Mouse (Mus musculus): Measurements from ENCODE around the gene Slc30a5. TPM values are rescaled to one million over a fixed set of nuclear protein-coding genes. Genes with fewer than 3 reads are reported as not detected.

Slc30a5 gene
- polyA plus RNA-seq, 1 experiment from 2014 or later, result 62.0 TPM

GRCm38 (mm10) chr13:100833640-100834002 is 394 bp upstream of the Slc30a5 start:
- Histone ChIP-seq H3K9me3 (replicated peaks; ENCODE audit: control insufficient read depth, low read length) (no peaks in the 10 kb centered on the region), H3K27me3 (ENCODE audit: control insufficient read depth, insufficient read depth, low read length) (no peaks in the 10 kb centered on the region), H3K4me2 (ENCODE audit: low read depth, low read length) (no peak overlapping the region; the same call in 1 of the 2 replicates), H3K9ac (replicated peaks; ENCODE audit: low read length) (no peak overlapping the region), H3K36me3 (replicated peaks; ENCODE audit: control insufficient read depth, insufficient read depth, low read depth, low read length) (no peaks in the 10 kb centered on the region), H3K4me3 (ENCODE audit: low read depth, low read length) (peak overlapping the region; percentile 96; the same call in 1 of the 2 replicates), H3K27ac (replicated peaks; ENCODE audit: low read depth, low read length) (no peak overlapping the region), H3K4me1 (ENCODE audit: control insufficient read depth, insufficient read depth, low read length) (peaks cover 2% of the 10 kb centered on the region; the same call in 1 of the 2 replicates)
- no peak for DNase-seq (ENCODE audit: low spot score)
- no peak for ATAC-seq (replicated peaks; ENCODE audit: insufficient number of reproducible peaks, low FRiP score, low TSS enrichment, low read depth)
- WGBS, result 58% methylated on average over 6 of the region's 6 CpGs

- WGBS, result 11% methylated on average over 8 of the region's 8 CpGs
- Histone ChIP-seq H3K9ac (replicated peaks; ENCODE audit: low read length) (peak overlapping the region; percentile 91), H3K27ac (replicated peaks; ENCODE audit: low read depth, low read length) (0 out of 2 replicates have a peak overlapping the region, but pooled peaks have one; percentile 81), H3K36me3 (replicated peaks; ENCODE audit: control insufficient read depth, insufficient read depth, low read depth, low read length) (no peaks in the 10 kb centered on the region), H3K4me3 (ENCODE audit: low read depth, low read length) (peak overlapping the region; percentile 96), H3K9me3 (replicated peaks; ENCODE audit: control insufficient read depth, low read length) (no peaks in the 10 kb centered on the region), H3K4me1 (ENCODE audit: control insufficient read depth, insufficient read depth, low read length) (peaks cover 2% of the 10 kb centered on the region; the same call in 1 of the 2 replicates), H3K27me3 (ENCODE audit: control insufficient read depth, insufficient read depth, low read length) (no peaks in the 10 kb centered on the region), H3K4me2 (ENCODE audit: low read depth, low read length) (peak overlapping the region; percentile 82)
- no peak for DNase-seq (ENCODE audit: low spot score)
- ATAC-seq (replicated peaks; ENCODE audit: insufficient number of reproducible peaks, low FRiP score, low TSS enrichment, low read depth), result no peak
These were observed 1.0 kb downstream of the Slc30a5 start for GRCm38 (mm10) chr13:100832188-100832587.

- 86% methylated on average over 6 of the region's 6 CpGs for WGBS
- Histone ChIP-seq H3K27ac (replicated peaks; ENCODE audit: low read depth, low read length) (no peak overlapping the region), H3K4me3 (ENCODE audit: low read depth, low read length) (no peak overlapping the region), H3K9me3 (replicated peaks; ENCODE audit: control insufficient read depth, low read length) (no peaks in the 10 kb centered on the region), H3K4me2 (ENCODE audit: low read depth, low read length) (no peak overlapping the region), H3K4me1 (ENCODE audit: control insufficient read depth, insufficient read depth, low read length) (peaks cover 2% of the 10 kb centered on the region; the same call in 1 of the 2 replicates), H3K9ac (replicated peaks; ENCODE audit: low read length) (no peak overlapping the region), H3K27me3 (ENCODE audit: control insufficient read depth, insufficient read depth, low read length) (no peaks in the 10 kb centered on the region), H3K36me3 (replicated peaks; ENCODE audit: control insufficient read depth, insufficient read depth, low read depth, low read length) (no peaks in the 10 kb centered on the region)
- ATAC-seq (replicated peaks; ENCODE audit: insufficient number of reproducible peaks, low FRiP score, low TSS enrichment, low read depth) (no peak), DNase-seq (ENCODE audit: low spot score) (no peak)
These were observed 2.1 kb downstream of the Slc30a5 start for GRCm38 (mm10) chr13:100831123-100831522.

GRCm38 (mm10) chr13:100825627-100826410 is 7.4 kb downstream of the Slc30a5 start:
- Histone ChIP-seq H3K4me2 (ENCODE audit: low read depth, low read length) (no peak overlapping the region), H3K27me3 (ENCODE audit: control insufficient read depth, insufficient read depth, low read length) (no peaks in the 10 kb centered on the region), H3K9me3 (replicated peaks; ENCODE audit: control insufficient read depth, low read length) (no peaks in the 10 kb centered on the region), H3K9ac (replicated peaks; ENCODE audit: low read length) (no peak overlapping the region), H3K27ac (replicated peaks; ENCODE audit: low read depth, low read length) (no peak overlapping the region), H3K36me3 (replicated peaks; ENCODE audit: control insufficient read depth, insufficient read depth, low read depth, low read length) (peaks cover 3% of the 10 kb centered on the region), H3K4me1 (ENCODE audit: control insufficient read depth, insufficient read depth, low read length) (no peaks in the 10 kb centered on the region), H3K4me3 (ENCODE audit: low read depth, low read length) (no peak overlapping the region)
- 91% methylated on average over 9 of the region's 9 CpGs for WGBS
- DNase-seq (ENCODE audit: low spot score) (no peak), ATAC-seq (replicated peaks; ENCODE audit: insufficient number of reproducible peaks, low FRiP score, low TSS enrichment, low read depth) (no peak)

DNA sequence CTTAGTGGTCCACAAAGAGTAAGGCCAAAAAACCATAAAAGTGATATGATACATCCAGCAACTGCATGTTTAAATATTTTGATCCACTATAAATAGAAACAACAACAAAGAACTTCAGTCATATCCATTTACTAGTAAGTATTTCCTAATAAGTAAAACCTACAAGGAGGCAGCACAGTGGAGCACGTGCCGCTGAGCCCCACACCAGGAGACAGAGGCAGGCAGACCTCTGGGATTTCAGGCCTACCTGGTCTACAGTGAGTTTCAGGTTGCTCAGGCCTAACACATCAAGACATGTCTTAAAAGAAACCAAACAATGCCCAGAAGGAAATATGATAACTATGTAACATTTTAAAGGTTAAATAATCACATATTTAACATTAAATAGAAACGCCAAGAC is 8.3 kb downstream of the Slc30a5 start:
- DNase-seq (ENCODE audit: low spot score) (no peak), ATAC-seq (replicated peaks; ENCODE audit: insufficient number of reproducible peaks, low FRiP score, low TSS enrichment, low read depth) (no peak)
- WGBS, result 92% methylated on average over 3 of the region's 3 CpGs
- peaks cover 3% of the 10 kb centered on the region for H3K36me3 ChIP-seq (replicated peaks; ENCODE audit: control insufficient read depth, insufficient read depth, low read depth, low read length)
- H3K27ac ChIP-seq (replicated peaks; ENCODE audit: low read depth, low read length), result no peak overlapping the region
- H3K9me3 ChIP-seq (replicated peaks; ENCODE audit: control insufficient read depth, low read length), result no peaks in the 10 kb centered on the region
- no peak overlapping the region for H3K9ac ChIP-seq (replicated peaks; ENCODE audit: low read length)
- no peaks in the 10 kb centered on the region for H3K4me1 ChIP-seq (ENCODE audit: control insufficient read depth, insufficient read depth, low read length)
- H3K4me3 ChIP-seq (ENCODE audit: low read depth, low read length), result no peak overlapping the region
- no peaks in the 10 kb centered on the region for H3K27me3 ChIP-seq (ENCODE audit: control insufficient read depth, insufficient read depth, low read length)
- H3K4me2 ChIP-seq (ENCODE audit: low read depth, low read length), result no peak overlapping the region

DNA sequence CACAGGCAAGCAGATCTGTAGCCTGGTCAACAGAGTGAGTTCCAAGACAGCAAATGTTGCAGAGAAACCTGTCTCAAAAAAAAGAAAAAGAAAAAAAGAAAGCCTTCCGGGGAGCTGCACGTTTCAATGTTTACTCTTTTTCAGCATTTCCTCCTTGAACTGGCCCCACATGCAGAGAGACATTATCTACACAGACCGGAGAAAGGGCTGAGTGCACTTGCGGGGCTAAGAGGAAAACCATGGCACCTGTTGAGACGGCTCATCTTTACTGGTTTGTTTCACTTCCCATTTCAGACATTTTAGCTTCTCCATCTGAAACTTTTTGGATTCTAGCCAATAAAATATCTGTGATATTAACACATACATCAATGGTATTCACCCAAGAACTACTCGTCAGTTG is 8.9 kb downstream of the Slc30a5 start:
- Histone ChIP-seq H3K4me3 (ENCODE audit: low read depth, low read length) (no peak overlapping the region), H3K9ac (replicated peaks; ENCODE audit: low read length) (no peak overlapping the region), H3K27me3 (ENCODE audit: control insufficient read depth, insufficient read depth, low read length) (no peaks in the 10 kb centered on the region), H3K4me1 (ENCODE audit: control insufficient read depth, insufficient read depth, low read length) (no peaks in the 10 kb centered on the region), H3K36me3 (replicated peaks; ENCODE audit: control insufficient read depth, insufficient read depth, low read depth, low read length) (peaks cover 3% of the 10 kb centered on the region), H3K9me3 (replicated peaks; ENCODE audit: control insufficient read depth, low read length) (no peaks in the 10 kb centered on the region), H3K4me2 (ENCODE audit: low read depth, low read length) (no peak overlapping the region), H3K27ac (replicated peaks; ENCODE audit: low read depth, low read length) (no peak overlapping the region)
- no peak for ATAC-seq (replicated peaks; ENCODE audit: insufficient number of reproducible peaks, low FRiP score, low TSS enrichment, low read depth)
- 89% methylated on average over 6 of the region's 6 CpGs for WGBS
- no peak for DNase-seq (ENCODE audit: low spot score)

GRCm38 (mm10) chr13:100823863-100824262 is 9.4 kb downstream of the Slc30a5 start:
- peaks cover 3% of the 10 kb centered on the region for H3K36me3 ChIP-seq (replicated peaks; ENCODE audit: control insufficient read depth, insufficient read depth, low read depth, low read length)
- WGBS, result 95% methylated on average over 3 of the region's 3 CpGs

DNA sequence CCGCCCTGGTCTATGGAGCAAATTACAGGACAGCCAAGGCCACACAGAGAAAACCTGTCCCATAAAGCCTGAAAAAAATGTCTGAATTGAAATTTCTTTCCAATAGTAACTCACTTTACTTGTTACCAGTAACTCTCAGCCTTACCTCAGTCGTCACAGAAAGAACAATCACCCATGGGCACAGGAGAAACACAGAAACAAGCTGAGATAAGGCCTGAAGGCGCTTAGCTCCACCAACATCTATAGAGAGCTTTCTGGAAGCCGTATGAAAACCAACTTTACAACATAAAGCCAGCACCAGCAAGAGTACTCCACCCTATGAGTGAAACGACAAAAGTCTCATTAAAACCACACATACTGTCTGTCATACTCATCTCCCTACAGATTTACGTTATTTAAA is 18.8 kb downstream of the Slc30a5 start:
- DNase-seq (ENCODE audit: low spot score), result no peak
- WGBS, result 87% methylated on average over 6 of the region's 6 CpGs
- Histone ChIP-seq H3K9me3 (replicated peaks; ENCODE audit: control insufficient read depth, low read length) (no peaks in the 10 kb centered on the region), H3K4me2 (ENCODE audit: low read depth, low read length) (no peak overlapping the region), H3K27ac (replicated peaks; ENCODE audit: low read depth, low read length) (no peak overlapping the region), H3K4me3 (ENCODE audit: low read depth, low read length) (no peak overlapping the region), H3K4me1 (ENCODE audit: control insufficient read depth, insufficient read depth, low read length) (no peaks in the 10 kb centered on the region), H3K27me3 (ENCODE audit: control insufficient read depth, insufficient read depth, low read length) (no peaks in the 10 kb centered on the region), H3K36me3 (replicated peaks; ENCODE audit: control insufficient read depth, insufficient read depth, low read depth, low read length) (peaks cover 2% of the 10 kb centered on the region), H3K9ac (replicated peaks; ENCODE audit: low read length) (no peak overlapping the region)
- ATAC-seq (replicated peaks; ENCODE audit: insufficient number of reproducible peaks, low FRiP score, low TSS enrichment, low read depth), result no peak

More at GRCm38 (mm10) chr13:100823863-100824262, 9.4 kb downstream of the Slc30a5 start:
- no peaks in the 10 kb centered on the region for H3K4me1 ChIP-seq (ENCODE audit: control insufficient read depth, insufficient read depth, low read length)
- no peaks in the 10 kb centered on the region for H3K27me3 ChIP-seq (ENCODE audit: control insufficient read depth, insufficient read depth, low read length)
- ATAC-seq (replicated peaks; ENCODE audit: insufficient number of reproducible peaks, low FRiP score, low TSS enrichment, low read depth) (no peak), DNase-seq (ENCODE audit: low spot score) (no peak)
- no peak overlapping the region for H3K27ac ChIP-seq (replicated peaks; ENCODE audit: low read depth, low read length)
- H3K9me3 ChIP-seq (replicated peaks; ENCODE audit: control insufficient read depth, low read length), result no peaks in the 10 kb centered on the region
- no peak overlapping the region for H3K4me3 ChIP-seq (ENCODE audit: low read depth, low read length)
- no peak overlapping the region for H3K9ac ChIP-seq (replicated peaks; ENCODE audit: low read length)
- no peak overlapping the region for H3K4me2 ChIP-seq (ENCODE audit: low read depth, low read length)

Data from embryonic facial prominence, embryonic 11.5 days (tissue).